13 mouse cellular contexts compared by ENCODE assay signal in the genomic region with DNA sequence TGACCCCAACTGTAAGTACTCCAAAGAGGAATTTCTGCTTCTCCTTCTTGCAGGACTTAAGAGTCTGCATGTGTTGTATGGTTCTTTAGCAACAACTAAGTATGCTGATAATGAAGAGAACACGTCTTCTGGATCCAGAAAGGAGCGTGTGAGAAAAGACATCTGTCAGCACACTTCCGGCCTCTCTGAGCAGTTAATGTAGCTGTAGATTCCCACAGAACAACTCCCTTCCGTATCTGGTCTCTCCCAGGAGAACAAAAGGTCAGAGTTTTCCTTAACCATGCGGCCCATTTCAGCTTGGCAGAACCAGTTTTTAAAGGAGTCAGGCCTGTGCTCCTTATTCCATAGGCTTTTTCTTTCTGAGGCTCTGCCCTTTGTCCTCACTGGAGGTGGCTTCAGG.
DNase-seq lines count a peak whose midpoint lies in the region; ATAC-seq lines count a peak whose summit lies in the region.
"Had no signal": no experiment of that assay in that cellular context is flagged by ENCODE, and none has a peak within 500 bp of the region (broad histone marks: within the 10 kb centered on the region; RNA-seq: fewer than 3 reads in every experiment).

No protein-coding gene starts in this region.

- no peak overlapping the region for H3K4me3 ChIP-seq in heart, embryonic 16.5 days (ENCODE audit: low read length)
- no peak overlapping the region for H3K4me3 ChIP-seq in kidney, embryonic 16.5 days (ENCODE audit: low read length)
- H3K4me3 ChIP-seq: embryonic facial prominence, embryonic 12.5 days; stomach, embryonic 15.5 days had no signal

- H3K36me3 ChIP-seq in heart, embryonic 16.5 days (ENCODE audit: control insufficient read depth, insufficient read depth): no peaks in the 10 kb centered on the region
- H3K36me3 ChIP-seq in kidney, embryonic 16.5 days (ENCODE audit: insufficient read depth, low read length): no peaks in the 10 kb centered on the region
- H3K36me3 ChIP-seq: embryonic facial prominence, embryonic 12.5 days; stomach, embryonic 15.5 days had no signal

- intact Hi-C loops in left cerebral cortex, postnatal 25 days (cut with DNase I): no loop called here

- ATAC-seq in heart, embryonic 16.5 days (replicated peaks; ENCODE audit: extremely low read depth, insufficient read depth, low FRiP score): peak; percentile 25; the same call in 1 of the 2 replicates
- no peak for ATAC-seq in kidney, embryonic 16.5 days (ENCODE audit: low FRiP score, low TSS enrichment)

- H3K9me3 ChIP-seq in heart, embryonic 16.5 days (replicated peaks; ENCODE audit: control insufficient read depth, low read length): no peaks in the 10 kb centered on the region
- no peaks in the 10 kb centered on the region for H3K9me3 ChIP-seq in kidney, embryonic 16.5 days (ENCODE audit: low read length)
- H3K9me3 ChIP-seq: embryonic facial prominence, embryonic 12.5 days; stomach, embryonic 15.5 days had no signal

- H3K27ac ChIP-seq in heart, embryonic 16.5 days (ENCODE audit: low read length): peak overlapping the region; percentile 49
- peak overlapping the region; percentile 12; the same call in 1 of the 2 replicates for H3K27ac ChIP-seq in kidney, embryonic 16.5 days (ENCODE audit: low read length)
- H3K27ac ChIP-seq: embryonic facial prominence, embryonic 12.5 days; hindbrain, embryonic 14.5 days; stomach, embryonic 15.5 days had no signal

- no peak overlapping the region for H3K4me2 ChIP-seq in heart, embryonic 16.5 days (ENCODE audit: low read depth, low read length)
- H3K4me2 ChIP-seq in kidney, embryonic 16.5 days (replicated peaks; ENCODE audit: low read depth, low read length): no peak overlapping the region
- H3K4me2 ChIP-seq: embryonic facial prominence, embryonic 12.5 days; hindbrain, embryonic 14.5 days; lung, embryonic 14.5 days; stomach, embryonic 15.5 days had no signal

- WGBS in heart, embryonic 16.5 days: 40% methylated on average over 5 of the region's 5 CpGs
- WGBS in kidney, embryonic 16.5 days: 45% methylated on average over 5 of the region's 5 CpGs

- DNase-seq in heart, adult 9 months (ENCODE audit: low spot score in 2 of 2): peak; percentile 84 to 86
- peak; percentile 40 to 63 for DNase-seq in lung, postnatal 4 days
- DNase-seq in urinary bladder, postnatal 25 days (ENCODE audit: low spot score): no peak
- DNase-seq in left cerebral cortex, postnatal 25 days (ENCODE audit: low spot score in 2 of 2): no peak
- no peak for DNase-seq in B cell, adult 2 months
- DNase-seq: cerebellum, postnatal 10 days; lung, embryonic 14.5 days; right cerebral cortex, postnatal 4 days had no signal

- no peaks in the 10 kb centered on the region for H3K27me3 ChIP-seq in heart, embryonic 16.5 days (ENCODE audit: control insufficient read depth, insufficient read depth, low read length)
- H3K27me3 ChIP-seq in kidney, embryonic 16.5 days (ENCODE audit: insufficient read depth, low read length): no peaks in the 10 kb centered on the region
- H3K27me3 ChIP-seq: embryonic facial prominence, embryonic 12.5 days; stomach, embryonic 15.5 days had no signal

- H3K4me1 ChIP-seq in heart, embryonic 16.5 days (ENCODE audit: control insufficient read depth, insufficient read depth, low read length): peaks cover 17% of the 10 kb centered on the region
- no peaks in the 10 kb centered on the region; the same call in 1 of the 2 replicates for H3K4me1 ChIP-seq in kidney, embryonic 16.5 days (ENCODE audit: insufficient read depth, low read length)
- H3K4me1 ChIP-seq: stomach, embryonic 15.5 days had no signal

- no peak overlapping the region for H3K9ac ChIP-seq in heart, embryonic 16.5 days (ENCODE audit: low read length)
- H3K9ac ChIP-seq in kidney, embryonic 16.5 days (replicated peaks; ENCODE audit: low read length): no peak overlapping the region
- H3K9ac ChIP-seq: embryonic facial prominence, embryonic 12.5 days; hindbrain, embryonic 14.5 days; lung, embryonic 14.5 days; stomach, embryonic 15.5 days had no signal

Comparison
In these comparisons a context has a peak if more than half of its experiments do, and no peak if none do; other contexts are left out.
1. DNase-seq: peak in heart, adult 9 months (2 of 2) and lung, postnatal 4 days (2 of 2); none in urinary bladder, postnatal 25 days (single experiment), left cerebral cortex, postnatal 25 days (0 of 2) and B cell, adult 2 months (0 of 2).